Mouse (Mus musculus) midbrain, embryonic 14.5 days (tissue): ENCODE measurements around the gene Kdm6a. TPM values are rescaled to one million over a fixed set of nuclear protein-coding genes. Genes with fewer than 3 reads are reported as not detected.

Experiments used
- ATAC-seq: fragments of 200-750 bp; cut with Nextera tagmentation; 2 replicates; pipeline ENCODE4 v1.8.0; 2017; ENCODE audit warnings: moderate number of reproducible peaks, moderate library complexity; ENCODE audit not compliant: low FRiP score, low TSS enrichment
- DNase-seq: peaks from one replicate; pipeline ENCODE4 v3.0.0-alpha.2; 2015
- H3K27ac ChIP-seq: fragments of 300-500 bp; sonication (generic); replicated peaks from 2 replicates; pipeline ENCODE4 v1.5.1; 2014; ENCODE audit warnings: mild to moderate bottlenecking, low read depth, low read length, moderate library complexity
- H3K27me3 ChIP-seq: fragments of 300-500 bp; sonication (generic); 2 replicates; pipeline ENCODE4 v1.6.1; 2014; ENCODE audit warnings: low read length, control low read depth, mixed read lengths; ENCODE audit not compliant: control insufficient read depth, insufficient read depth
- H3K36me3 ChIP-seq: fragments of 300-500 bp; sonication (generic); 2 replicates; pipeline ENCODE4 v1.6.1; 2014; ENCODE audit warnings: low read length, control low read depth; ENCODE audit not compliant: control insufficient read depth, insufficient read depth
- H3K4me1 ChIP-seq: fragments of 300-500 bp; sonication (generic); 2 replicates; pipeline ENCODE4 v1.6.1; 2014; ENCODE audit warnings: mild to moderate bottlenecking, antibody characterized with exemption, low read length, control low read depth; ENCODE audit not compliant: control insufficient read depth, insufficient read depth
- H3K4me2 ChIP-seq: fragments of 300-500 bp; sonication (generic); 2 replicates; pipeline ENCODE4 v1.6.1; 2014; ENCODE audit warnings: mild to moderate bottlenecking, low read length, moderate library complexity
- H3K4me3 ChIP-seq: fragments of 300-500 bp; sonication (generic); replicated peaks from 2 replicates; pipeline ENCODE4 v1.5.1; 2014; ENCODE audit warnings: low read depth, low read length
- H3K9ac ChIP-seq: fragments of 300-500 bp; sonication (generic); replicated peaks from 2 replicates; pipeline ENCODE4 v1.6.1; 2014; ENCODE audit warnings: mild to moderate bottlenecking, low read length, moderate library complexity
- H3K9me3 ChIP-seq: fragments of 300-500 bp; sonication (generic); 2 replicates; pipeline ENCODE4 v1.6.1; 2016; ENCODE audit warnings: low read length, control low read depth, mixed read lengths; ENCODE audit not compliant: control insufficient read depth
- WGBS: fragments of 180-500 bp; shearing (Covaris S2); extraction: QIAGEN DNeasy Blood & Tissue Kit; methylation state at CpG from one replicate; pipeline ENCODE4 v1.1.7; 2014; 5-methylcytosine and 5-hydroxymethylcytosine counted together
- polyA plus RNA-seq: library from polyadenylated mRNA; unstranded; fragments of >200 nt; fragmentation: Nextera tagmentation; extraction: Ambion mirVana; gene quantifications from 2 replicates; pipeline ENCODE4 v1.2.1, GENCODE M21; 2014

The Kdm6a gene
- polyA plus RNA-seq, 1 experiment from 2014 or later: 26.6 TPM

DNA sequence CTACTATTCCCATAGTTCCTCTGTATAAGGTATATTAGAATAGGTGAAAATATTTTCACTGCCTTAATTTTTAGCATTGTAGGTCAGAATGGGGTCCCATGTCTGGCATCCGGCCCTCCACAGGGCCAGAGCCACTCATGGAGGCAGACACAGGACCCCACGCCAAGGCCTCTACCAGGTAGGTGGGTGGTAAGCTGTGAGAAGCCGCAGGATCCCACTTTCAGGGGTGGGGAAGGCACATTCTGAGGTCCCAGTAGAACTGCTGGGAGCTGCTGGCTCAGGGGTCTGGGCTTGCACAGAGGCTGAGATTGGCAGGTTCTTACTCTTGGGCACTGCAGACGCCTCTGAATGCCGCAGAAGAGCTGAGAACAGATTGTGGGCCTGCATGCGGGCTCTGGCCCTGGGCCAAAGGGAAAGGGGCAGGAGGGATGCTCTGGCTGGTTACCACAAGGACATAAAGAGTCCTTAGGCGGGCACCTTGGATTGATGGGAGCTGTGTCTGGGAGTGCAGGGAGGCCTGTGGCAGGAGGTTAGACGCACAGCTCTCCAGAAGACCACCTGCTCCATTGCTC is 95.9 kb downstream of the Kdm6a start:
- Histone ChIP-seq H3K27me3 (no peaks in the 10 kb centered on the region), H3K4me3 (no peak overlapping the region), H3K9ac (no peak overlapping the region), H3K9me3 (no peaks in the 10 kb centered on the region), H3K27ac (no peak overlapping the region), H3K4me2 (no peak overlapping the region), H3K4me1 (no peaks in the 10 kb centered on the region), H3K36me3 (peaks cover 23% of the 10 kb centered on the region)
- DNase-seq: no peak
- no peak for ATAC-seq
- WGBS: 92% methylated on average over 8 of the region's 8 CpGs

GRCm38 (mm10) chrX:18278561-18278960 is 116.2 kb downstream of the Kdm6a start:
- no peak overlapping the region for H3K4me2 ChIP-seq
- H3K27me3 ChIP-seq: no peaks in the 10 kb centered on the region
- peaks cover 9% of the 10 kb centered on the region; the same call in 1 of the 2 replicates for H3K36me3 ChIP-seq
- DNase-seq: no peak
- no peaks in the 10 kb centered on the region for H3K4me1 ChIP-seq
- no peak overlapping the region for H3K4me3 ChIP-seq
- no peak for ATAC-seq
- no peak overlapping the region for H3K9ac ChIP-seq
- no peak overlapping the region for H3K27ac ChIP-seq
- WGBS: 88% methylated on average over 5 of the region's 5 CpGs
- H3K9me3 ChIP-seq: no peaks in the 10 kb centered on the region

- Histone ChIP-seq H3K9ac (no peak overlapping the region), H3K4me2 (no peak overlapping the region), H3K4me3 (no peak overlapping the region), H3K27ac (no peak overlapping the region), H3K4me1 (no peaks in the 10 kb centered on the region), H3K36me3 (peaks cover 9% of the 10 kb centered on the region; the same call in 1 of the 2 replicates), H3K9me3 (no peaks in the 10 kb centered on the region), H3K27me3 (no peaks in the 10 kb centered on the region)
- DNase-seq: no peak
- ATAC-seq: no peak
Measured at GRCm38 (mm10) chrX:18280134-18280533, 117.8 kb downstream of the Kdm6a start.

Other genes starting within 250 kb of the Kdm6a start
- not detected in 2 replicates for gene Dusp21, start 16.7 kb upstream of the Kdm6a start, polyA plus RNA-seq